Mouse (Mus musculus) heart, postnatal 10 days (tissue): Measurements from ENCODE around the gene Gm49366. TPM values are rescaled to one million over a fixed set of nuclear protein-coding genes. Genes with fewer than 3 reads are reported as not detected.
"Not testable (repeated sequence)": the region's sequence is repeated elsewhere in the genome, so short reads cannot be mapped to it uniquely, and the experiment has no call there.

ENCODE experiments used
- DNase-seq, 2 experiments: peaks; one replicate each; pipeline ENCODE4 v3.0.0; 2021
- intact Hi-C: fragments of 180-260 bp; cut with DNase I; formaldehyde crosslinking; loops from one replicate; pipeline ENCODE4 v1.15.1; 2025
- total RNA-seq, 2 experiments: library from RNA; stranded (reverse); gene quantifications; 2 replicates each; pipeline ENCODE4 v1.2.3; 2021

Gm49366 gene
- total RNA-seq, 2 experiments from 2014 or later, result not detected

DNA sequence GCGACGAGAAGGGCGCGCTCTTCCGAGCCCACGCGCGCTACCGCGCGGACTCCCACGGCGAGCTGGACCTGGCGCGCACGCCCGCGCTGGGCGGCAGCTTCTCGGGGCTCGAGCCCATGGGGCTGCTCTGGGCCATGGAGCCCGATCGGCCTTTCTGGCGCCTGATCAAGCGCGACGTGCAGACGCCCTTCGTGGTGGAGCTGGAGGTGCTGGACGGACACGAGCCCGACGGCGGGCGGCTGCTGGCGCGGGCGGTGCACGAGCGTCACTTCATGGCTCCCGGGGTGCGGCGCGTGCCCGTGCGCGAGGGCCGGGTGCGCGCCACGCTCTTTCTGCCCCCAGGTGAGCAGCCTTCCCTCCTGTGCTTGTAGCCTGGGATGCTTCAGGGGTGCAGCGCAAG lies 30.8 kb downstream of the Gm49366 start:
- DNase-seq, result peak; percentile 41 to 57
- intact Hi-C loops, result not testable (repeated sequence)

DNA sequence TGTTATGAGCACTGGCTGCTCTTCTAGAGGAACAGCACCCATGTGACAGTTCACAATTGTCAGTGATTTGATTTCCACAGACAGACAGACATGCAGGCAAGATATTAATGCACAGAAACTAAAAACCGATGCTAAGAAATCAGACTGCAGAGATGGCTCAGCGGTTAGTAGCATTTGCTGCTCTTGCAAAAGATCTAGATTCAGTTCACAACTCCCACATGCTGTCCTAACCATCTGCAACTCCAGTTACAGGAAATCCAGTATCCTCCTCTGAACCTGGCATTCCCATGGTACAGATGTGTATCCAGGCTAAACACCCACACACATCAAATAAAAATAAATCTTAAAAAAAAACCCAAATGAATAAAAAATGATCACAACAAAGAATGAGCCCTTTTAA lies 33.0 kb downstream of the Gm49366 start:
- DNase-seq, result no peak
- intact Hi-C loops, result no loop called here

DNA sequence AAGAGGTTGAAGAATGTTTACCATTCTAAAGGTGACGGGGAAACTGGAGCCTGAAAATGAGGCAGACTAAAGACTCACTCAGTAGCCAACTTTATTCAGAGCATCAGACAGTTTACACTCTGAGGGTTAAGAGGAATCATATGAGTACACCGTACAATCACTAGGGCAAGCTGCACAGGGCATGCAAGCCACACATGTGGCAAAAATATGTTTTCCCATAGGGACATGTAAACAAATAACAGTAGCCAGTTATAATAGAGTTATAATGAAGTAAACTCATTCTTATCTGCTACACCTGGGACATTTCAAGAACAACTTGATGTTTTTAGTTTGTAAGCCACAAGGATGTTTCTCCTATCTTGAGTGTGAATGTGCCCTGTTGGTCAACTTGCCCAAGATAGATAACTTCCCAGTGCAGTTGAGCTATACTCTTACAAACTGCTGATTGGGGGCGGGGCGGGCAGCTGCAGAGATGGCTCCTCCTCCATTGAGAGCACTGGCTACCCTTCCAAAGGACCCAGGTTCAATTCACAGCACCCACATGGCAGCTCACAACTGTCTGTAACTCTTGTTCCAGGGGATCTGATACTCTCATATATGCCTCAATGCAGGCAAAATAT lies 38.7 kb downstream of the Gm49366 start:
- intact Hi-C loops, result no loop called here
- no peak for DNase-seq

DNA sequence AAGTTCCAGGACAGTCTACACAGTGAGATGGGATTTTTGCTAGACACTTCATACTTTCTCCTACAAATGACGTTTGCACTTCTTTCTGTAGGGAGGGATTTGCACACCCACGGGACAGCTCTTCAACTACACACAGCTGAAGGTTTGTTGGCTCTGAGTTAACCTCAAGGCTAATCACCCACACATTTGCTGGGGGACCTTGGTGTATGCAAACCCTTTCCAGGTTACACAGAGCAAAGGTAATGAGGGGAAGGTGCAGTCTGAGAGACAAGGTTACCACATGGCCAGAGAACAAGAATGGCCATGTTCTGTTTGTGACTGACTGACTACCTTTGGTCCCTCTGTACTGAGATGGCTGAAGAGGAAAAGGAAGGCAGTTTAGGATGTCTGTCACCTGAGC lies 45.1 kb downstream of the Gm49366 start:
- intact Hi-C loops, result no loop called here

DNA sequence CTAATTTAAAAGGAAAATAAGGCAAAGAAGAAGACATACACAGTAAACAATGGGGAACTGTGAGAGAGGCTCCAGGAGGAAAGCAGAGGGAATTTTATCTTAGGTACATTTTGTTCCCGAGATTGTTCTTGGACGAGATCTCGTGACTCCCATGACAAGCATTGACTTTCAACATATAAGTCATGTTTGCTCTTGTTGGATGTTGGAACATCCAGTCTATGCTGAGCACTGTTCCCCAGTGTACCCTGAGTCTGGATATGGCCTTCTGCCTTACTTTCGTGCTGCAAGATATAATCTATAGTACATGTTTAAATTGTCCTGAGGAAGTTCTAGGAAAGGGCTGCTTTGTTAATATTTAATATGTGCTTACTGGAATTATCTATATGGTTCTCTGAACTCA lies 45.8 kb downstream of the Gm49366 start:
- intact Hi-C loops, result no loop called here

More for the DNA sequence above, 45.1 kb downstream of the Gm49366 start:
- DNase-seq, result no peak

DNA sequence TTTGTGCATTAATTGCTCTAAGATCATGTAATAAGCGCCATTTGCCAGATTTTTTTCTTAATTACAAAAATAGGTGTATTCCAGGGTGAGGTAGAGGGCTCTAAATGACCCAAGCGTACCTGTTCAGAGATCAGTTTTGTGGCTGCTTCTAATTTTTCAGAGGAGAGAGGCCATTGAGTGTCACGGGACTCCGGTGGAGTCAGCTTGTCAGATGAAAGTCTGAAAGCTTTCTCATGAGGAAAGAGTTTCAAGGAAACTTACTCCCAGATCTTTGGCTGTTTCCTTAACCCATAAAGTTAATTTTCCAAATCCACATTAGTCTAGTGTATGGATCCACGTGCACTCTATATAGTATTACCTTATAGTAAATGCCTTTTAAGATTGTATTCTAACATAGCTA lies 55.9 kb downstream of the Gm49366 start:
- intact Hi-C loops, DNase-seq: not testable (repeated sequence)

More for the DNA sequence above, 45.8 kb downstream of the Gm49366 start:
- DNase-seq, result no peak

DNA sequence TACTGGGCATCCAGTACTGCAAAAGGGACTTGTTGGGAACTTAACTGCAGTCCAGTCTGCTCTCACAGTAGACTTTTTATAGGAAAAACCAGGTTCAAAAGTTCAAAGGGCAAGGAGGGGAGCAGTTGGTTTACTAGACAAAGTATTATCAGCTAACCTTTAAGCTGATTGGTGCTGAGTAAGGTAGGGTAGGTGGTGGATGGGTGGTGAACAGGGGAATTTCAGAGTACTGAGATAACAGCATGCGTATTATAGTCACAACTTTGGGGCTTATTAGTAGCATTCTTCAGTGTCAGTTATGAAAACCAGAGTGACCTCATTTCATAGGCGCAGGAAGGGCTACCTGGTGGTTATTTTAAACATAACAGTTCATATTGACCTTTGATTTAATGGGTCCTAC lies 60.9 kb downstream of the Gm49366 start:
- intact Hi-C loops, result no loop called here

DNA sequence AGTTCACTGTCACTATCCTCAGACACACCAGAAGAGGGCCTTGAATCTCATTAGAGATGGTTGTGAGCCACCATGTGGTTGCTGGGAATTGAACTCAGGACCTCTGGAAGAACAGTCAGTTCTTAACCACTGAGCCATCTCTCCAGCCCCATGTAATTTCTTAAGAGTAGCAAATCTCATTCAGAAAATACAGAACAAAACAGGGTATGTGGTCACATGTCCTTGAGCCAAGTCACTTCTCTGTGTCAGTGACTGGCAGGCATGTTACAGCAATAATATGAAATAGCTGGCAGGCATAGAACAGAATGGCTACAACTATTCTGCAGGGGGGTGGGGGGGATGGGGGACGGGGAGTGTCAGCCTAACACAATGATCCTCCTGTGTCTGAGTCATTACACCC lies 61.3 kb downstream of the Gm49366 start:
- intact Hi-C loops, result no loop called here

More for the DNA sequence above, 60.9 kb downstream of the Gm49366 start:
- DNase-seq, result no peak

DNA sequence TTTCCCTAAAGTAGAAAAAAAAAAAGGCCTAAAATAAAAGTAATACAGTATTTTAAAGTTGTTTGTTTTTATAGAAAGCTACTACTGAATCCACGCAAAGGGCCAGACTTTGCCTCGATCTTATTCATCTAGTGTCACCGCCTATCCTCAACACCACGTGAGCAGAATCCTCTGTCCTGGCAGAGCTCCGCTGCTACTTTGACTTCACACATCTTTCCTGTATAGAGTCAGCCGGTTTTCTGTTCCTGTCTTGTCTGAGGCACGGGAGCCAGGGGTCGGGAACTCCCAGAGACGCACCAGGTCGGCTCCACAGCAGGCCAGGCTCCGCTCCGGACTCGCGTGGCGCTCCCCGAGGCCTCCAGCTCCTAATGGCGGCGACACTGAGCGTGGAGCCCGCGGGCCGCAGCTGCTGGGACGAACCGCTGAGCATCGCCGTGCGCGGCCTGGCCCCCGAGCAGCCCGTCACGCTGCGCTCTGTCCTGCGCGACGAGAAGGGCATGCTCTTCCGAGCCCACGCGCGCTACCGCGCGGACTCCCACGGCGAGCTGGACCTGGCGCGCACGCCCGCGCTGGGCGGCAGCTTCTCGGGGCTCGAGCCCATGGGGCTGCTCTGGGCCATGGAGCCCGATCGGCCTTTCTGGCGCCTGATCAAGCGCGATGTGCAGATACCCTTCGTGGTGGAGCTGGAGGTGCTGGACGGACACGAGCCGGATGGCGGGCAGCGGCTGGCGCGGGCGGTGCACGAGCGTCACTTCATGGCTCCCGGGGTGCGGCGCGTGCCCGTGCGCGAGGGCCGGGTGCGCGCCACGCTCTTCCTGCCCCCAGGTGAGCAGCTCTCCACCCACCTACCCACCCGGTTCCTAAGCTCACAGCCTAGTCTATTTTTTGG lies 62.1 kb downstream of the Gm49366 start, which contains the start of gene Acot6:
Gene Acot6 (plus strand): TSS at position 51 of the 889 bp plus-strand sequence.
- peak; percentile 56 to 59 for DNase-seq
- intact Hi-C loops, result not testable (repeated sequence)

More for the DNA sequence above, 61.3 kb downstream of the Gm49366 start:
- no peak for DNase-seq

DNA sequence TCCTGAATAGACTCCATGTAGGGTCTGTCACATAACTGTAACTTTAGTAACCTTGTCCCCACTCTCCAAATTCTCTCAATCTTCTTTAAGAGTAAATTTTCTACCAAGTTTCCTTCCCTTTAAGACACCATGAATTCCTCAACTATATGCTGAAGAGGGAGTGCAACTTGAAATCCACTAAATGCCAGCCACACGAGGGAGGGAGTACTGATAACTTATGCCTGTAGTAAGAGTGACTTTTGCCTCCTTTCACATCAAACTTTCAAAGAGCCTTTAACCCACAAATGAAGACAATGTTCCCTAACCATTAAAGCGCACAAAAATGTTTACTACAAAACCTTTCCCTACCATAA lies 62.7 kb downstream of the Gm49366 start:
- intact Hi-C loops, result no loop called here
- DNase-seq, result no peak

DNA sequence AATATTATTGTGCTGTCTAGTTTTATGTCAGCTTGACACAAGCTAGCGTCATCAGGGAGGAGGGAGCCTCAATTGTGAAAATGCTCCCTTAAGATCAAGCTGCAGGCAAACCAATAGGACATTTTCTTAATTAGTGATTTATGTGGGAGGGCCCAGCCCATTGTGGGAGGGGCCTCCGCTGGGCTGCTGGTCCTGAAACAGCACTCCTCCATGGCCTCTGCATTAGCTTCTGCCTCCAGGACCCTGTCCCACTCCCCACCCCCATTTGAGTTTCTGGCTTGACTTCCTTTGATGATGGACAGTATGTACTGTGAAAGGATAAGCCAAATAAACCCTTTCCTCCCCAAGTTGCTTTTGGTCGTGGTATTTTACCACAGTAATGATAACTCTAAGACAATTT lies 68.3 kb downstream of the Gm49366 start:
- DNase-seq, result no peak
- intact Hi-C loops, result no loop called here

DNA sequence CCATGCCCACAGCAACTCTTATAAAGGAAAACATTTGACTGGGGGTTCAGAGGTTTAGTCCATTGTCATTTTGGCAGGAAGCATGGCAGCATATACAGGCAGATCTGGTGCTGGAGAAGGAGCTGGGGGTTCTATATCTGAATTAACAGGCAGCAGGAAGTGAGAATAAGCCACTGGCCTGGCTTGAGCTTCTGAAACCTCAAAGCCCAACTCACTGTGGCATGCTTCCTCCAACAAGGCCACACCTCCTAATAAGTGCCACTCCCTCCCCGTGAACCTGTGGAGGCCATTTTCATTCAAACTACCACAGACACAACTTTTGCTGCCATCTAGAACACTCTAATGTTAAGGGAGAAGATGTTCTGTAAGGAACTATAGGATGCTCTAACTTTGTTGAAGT lies 69.0 kb downstream of the Gm49366 start:
- intact Hi-C loops, result no loop called here
- no peak for DNase-seq

Other genes with a start within 250 kb of the Gm49366 start
- gene Numb, start 117.0 kb upstream of the Gm49366 start, total RNA-seq, result 10 to 100 TPM; 42.7 to 45.1 TPM
- gene Riox1, start 88.3 kb upstream of the Gm49366 start, total RNA-seq, result 1 to 10 TPM; 7.2 to 7.7 TPM
- gene Heatr4, start 54.1 kb upstream of the Gm49366 start, total RNA-seq, result under 1 TPM in 1 of 2 experiments, not detected in 1; 0.17 TPM
- gene Acot2, start 51.1 kb upstream of the Gm49366 start, total RNA-seq, result 100 to 1,000 TPM; 201 to 233 TPM
- 100 to 1,000 TPM; 127 to 159 TPM for gene Acot1, start 29.4 kb upstream of the Gm49366 start, total RNA-seq
- 1 to 10 TPM; 1.6 to 2.0 TPM for gene Acot4, start 556 bp upstream of the Gm49366 start, total RNA-seq
- 1 to 10 TPM; 2.6 to 3.7 TPM for gene Acot3, start 13.2 kb downstream of the Gm49366 start, total RNA-seq
- not detected for gene Acot5, start 30.4 kb downstream of the Gm49366 start, total RNA-seq
- 1 to 10 TPM; 3.3 to 3.8 TPM for gene Acot6, start 61.7 kb downstream of the Gm49366 start, total RNA-seq
- gene Dnal1, start 75.4 kb downstream of the Gm49366 start, total RNA-seq, result 10 to 100 TPM; 10.3 to 10.6 TPM
- gene Pnma1, start 109.6 kb downstream of the Gm49366 start, total RNA-seq, result under 1 TPM; 0.35 to 0.43 TPM
- gene Elmsan1, start 179.9 kb downstream of the Gm49366 start, total RNA-seq, result 10 to 100 TPM; 19.5 to 20.3 TPM
- 100 to 1,000 TPM; 155 to 176 TPM for gene Ptgr2, start 246.3 kb downstream of the Gm49366 start, total RNA-seq